Mouse (Mus musculus): ENCODE data around the gene Gapdh. TPM values are rescaled to one million over a fixed set of nuclear protein-coding genes. Genes with fewer than 3 reads are reported as not detected.

Gapdh gene
- polyA plus RNA-seq, 1 experiment from 2014 or later = 1,452 TPM

DNA sequence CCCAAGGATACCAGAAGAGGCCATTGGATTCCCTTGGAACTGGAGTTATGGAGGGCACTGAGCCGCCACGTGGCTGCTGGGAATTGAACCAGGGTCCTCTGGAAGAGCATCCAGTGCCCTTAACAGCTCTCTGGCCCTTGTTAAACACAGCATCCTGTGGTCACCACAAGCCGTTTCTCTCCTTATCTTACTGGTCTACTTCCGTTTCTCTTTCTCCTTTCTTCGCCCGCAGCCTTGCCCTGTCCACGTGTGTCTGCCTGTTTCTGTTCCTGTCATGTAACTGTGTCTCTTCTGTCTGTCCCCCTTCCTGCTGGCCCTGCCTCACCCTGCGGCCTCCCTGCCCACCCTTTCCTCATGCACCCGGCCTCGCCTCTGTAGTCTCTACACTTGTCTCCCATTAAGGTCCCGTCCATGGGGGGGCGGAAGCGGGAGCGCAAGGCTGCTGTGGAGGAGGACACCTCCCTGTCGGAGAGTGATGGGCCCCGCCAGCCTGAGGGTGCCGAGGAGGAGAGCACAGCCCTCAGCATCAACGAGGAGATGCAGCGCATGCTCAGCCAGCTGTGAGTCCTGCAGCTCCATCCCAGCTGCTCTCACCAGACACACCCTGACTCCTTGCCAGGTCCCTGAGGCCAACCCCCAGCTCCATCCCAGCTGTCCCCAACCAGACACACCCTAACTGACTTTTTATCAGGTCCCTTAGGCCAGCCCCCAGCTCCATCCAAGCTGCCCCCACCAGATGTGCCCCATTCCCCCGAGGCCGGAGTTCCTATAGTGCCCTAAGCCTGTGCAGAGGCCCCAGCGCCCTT lies 13.9 kb downstream of the Gapdh start:
- no peak for DNase-seq (ENCODE audit: low spot score)

DNA sequence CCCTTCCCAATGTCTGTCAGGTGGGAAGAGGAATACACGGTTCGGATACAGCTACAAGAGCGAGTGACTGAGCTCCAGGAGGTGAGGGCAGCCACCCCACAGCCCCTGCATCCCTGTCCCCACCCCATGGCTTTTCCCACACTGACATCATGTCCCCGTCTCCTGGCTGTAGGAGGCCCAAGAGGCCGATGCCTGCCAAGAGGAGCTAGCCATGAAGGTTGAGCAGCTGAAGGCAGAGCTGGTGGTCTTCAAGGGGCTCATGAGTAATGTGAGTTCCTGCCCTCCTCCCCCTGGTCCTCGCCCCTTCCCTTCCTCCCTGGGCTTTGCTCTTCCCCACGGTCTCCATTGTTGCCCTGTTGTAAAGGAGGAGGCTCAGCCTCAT lies 16.7 kb downstream of the Gapdh start:
- no peak for DNase-seq (ENCODE audit: low spot score)

- DNase-seq (ENCODE audit: low spot score) = no peak
Measured at GRCm38 (mm10) chr6:125148926-125149568, 17.2 kb downstream of the Gapdh start.

DNA sequence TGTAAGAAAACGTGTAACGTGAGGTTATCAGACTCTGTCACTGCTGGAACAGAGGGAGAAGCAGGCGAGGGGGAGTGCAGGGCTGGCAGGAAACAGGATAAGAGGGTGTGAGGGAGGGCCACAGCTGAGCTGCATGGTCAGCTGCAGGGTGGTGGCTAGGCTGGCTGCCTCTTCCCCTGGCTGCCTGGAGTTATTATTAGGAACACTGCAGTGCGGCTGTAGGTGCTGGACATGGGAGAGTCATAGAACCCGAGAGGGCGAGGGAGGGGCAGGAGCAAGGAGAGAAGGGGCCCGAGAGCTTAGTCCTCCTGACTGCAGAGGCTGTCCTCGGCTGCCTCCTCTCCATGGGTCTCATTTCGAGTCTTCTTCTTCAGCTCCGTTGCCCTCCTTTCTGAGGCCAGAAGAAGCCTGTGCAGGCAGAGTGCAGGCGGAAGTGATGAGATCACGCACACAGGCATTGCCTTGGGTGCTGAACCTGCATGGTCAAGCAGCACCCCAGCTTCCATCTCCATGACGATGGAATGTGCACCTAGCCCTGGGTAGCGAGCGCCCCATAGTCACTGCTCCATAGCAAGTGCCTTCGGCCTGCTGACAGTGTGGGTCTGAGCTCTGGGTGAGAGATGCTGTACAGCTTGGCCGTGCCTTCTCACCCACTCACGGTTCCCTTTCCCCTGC lies 17.9 kb downstream of the Gapdh start:
- DNase-seq (ENCODE audit: low spot score) = no peak

- DNase-seq (ENCODE audit: low spot score) = no peak
Measured at GRCm38 (mm10) chr6:125147329-125147728, 18.9 kb downstream of the Gapdh start.

- DNase-seq (ENCODE audit: low spot score) = no peak
Measured at GRCm38 (mm10) chr6:125146797-125147196, 19.5 kb downstream of the Gapdh start.

DNA sequence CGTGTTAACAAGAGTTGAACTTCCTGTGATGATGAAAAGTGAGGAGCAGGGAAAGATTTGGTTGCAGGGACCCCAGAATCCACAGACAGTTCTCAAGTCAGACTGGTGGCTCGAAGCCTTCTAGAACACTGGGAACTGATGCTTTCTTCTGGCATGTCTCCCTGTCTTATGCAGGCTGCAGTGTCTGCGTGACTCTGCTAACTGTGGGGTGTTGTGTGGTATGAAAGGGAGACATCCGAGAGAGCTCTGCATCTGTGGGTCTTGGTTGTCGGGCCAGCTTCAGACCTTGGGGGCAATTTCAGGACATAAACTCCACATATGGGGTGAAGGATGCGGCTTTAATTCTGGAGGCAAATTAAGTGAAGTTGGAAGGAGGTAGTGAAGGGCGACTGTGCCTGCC lies 20.1 kb downstream of the Gapdh start:
- no peak for DNase-seq (ENCODE audit: low spot score)

DNA sequence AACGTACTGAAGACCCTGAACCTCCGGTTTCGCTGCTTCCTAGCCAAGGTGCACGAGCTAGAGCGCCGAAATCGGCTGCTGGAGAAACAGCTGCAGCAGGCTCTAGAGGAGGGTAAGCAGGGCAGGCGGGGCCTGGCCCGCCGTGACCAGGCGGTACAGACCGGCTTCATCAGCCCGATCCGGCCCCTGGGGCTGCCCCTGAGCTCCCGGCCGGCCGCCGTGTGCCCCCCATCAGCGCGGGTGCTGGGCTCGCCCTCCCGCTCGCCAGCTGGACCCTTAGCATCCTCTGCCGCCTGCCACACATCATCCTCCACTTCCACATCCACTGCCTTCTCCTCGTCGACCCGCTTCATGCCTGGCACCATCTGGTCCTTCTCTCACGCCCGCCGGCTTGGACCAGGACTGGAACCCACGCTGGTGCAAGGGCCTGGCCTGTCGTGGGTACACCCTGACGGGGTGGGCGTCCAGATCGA lies 20.8 kb downstream of the Gapdh start:
- no peak for DNase-seq (ENCODE audit: low spot score)

DNA sequence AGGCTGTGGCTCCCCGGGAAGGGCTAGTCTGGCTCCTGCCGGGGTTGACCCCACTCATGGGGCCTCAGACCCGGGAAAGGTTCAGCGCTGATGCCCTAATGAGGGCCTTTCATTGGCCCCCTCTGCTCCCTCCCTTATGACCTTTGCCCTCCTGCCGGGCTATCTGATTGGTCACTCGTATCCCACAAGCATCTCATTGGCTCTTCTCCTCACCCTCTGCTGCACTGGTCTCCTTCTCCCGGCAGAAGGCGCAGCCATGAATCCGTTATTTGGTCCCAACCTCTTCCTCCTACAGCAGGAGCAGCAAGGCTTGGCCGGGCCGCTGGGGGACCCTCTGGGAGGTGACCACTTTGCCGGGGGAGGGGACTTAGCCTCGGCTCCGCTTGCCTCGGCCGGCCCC lies 21.3 kb downstream of the Gapdh start, which contains the start of gene Iffo1:
Gene Iffo1, plus strand, starts transcription at position 241 of the 400 bp plus-strand sequence.
- DNase-seq (ENCODE audit: low spot score) = peak; percentile 87

DNA sequence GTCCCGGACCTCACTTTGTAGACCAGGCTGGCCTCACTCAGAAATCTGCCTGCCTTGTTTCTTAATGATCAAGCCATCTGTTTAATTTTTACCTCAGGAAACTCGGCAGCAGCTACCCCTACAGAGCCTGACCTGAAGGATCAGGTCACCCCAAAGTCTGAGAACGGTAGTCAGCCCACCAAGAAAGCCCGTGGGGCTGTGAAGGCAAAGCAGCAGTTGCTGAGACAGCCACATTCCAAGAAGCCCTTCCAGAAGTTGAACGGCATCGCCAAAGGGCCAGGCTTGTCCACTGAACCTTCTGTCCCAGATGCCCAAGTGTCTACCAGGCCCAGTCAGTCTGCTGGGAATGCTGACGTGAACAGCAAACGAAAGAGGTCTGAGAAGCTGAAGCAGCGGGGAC lies 22.4 kb downstream of the Gapdh start:
- no peak for DNase-seq (ENCODE audit: low spot score)

DNA sequence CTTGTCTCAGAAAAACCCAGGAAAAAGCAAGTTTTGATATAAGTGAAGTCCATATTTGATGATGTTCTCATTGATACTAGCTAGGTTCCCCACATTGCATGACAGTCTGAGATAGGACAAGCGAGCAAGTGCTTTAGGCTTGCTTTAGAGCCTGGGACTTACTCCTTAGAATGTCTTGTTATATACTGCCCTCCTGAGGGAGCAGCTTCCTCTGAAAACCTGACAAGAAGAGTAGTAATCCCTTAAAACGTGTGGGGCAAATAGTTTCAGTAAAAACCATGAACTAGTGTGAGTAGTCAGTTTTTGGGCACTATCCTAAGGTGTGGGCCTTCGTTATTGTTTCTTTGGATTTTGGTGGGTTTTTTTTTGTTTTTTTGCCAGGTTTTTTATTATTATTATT lies 23.1 kb downstream of the Gapdh start:
- no peak for DNase-seq (ENCODE audit: low spot score)

GRCm38 (mm10) chr6:125142436-125142835 lies 23.8 kb downstream of the Gapdh start:
- no peak for DNase-seq (ENCODE audit: low spot score)

DNA sequence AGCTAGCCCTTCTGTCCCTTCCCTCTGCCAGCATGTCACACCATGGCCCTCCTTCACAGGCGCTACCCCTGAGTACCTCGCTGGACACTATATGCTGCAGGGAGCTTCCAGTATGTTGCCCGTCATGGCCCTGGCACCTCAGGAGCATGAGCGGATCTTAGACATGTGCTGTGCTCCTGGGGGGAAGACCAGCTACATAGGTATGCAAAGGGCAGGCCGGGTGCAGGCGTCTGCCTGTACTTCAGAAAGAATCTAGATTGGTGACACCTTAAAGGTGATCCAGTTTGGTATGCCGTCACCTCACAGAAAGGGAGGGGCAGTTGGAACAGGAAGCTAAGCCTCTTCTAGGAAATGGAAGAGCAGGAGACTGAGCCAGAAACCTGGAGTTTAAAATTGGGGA lies 26.5 kb downstream of the Gapdh start:
- no peak for DNase-seq (ENCODE audit: low spot score)

DNA sequence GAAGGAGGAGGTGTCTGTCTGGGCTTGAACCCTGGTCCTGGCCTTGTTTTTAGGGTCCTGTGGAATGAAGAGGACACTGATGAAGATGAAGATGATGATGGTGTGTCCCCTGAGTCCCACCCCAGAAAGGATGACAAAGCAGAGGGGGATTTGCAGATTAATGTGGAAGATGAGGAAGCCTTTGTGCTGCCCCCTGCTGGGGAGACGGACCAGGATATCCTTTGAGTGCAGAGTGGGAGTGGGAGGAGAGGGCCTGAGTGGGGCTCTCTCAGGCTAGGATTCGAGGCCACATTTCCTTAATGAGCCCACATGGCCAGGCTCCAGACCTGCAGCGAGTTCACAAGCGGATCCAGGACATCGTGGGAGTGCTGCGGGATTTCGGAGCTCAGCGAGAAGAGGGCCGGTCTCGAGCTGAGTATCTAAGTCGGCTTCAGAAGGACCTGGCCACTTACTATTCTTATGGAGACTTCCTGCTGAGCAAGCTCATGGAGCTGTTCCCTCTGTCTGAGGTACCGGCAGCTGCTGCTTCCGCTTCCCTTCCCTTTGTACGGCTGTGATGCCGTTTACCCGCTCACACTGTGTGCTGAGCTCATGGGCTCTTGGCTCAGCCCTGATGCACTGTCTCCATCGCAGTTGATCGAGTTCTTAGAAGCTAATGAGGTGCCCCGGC lies 29.1 kb downstream of the Gapdh start:
- DNase-seq (ENCODE audit: low spot score) = peak; percentile 58

DNA sequence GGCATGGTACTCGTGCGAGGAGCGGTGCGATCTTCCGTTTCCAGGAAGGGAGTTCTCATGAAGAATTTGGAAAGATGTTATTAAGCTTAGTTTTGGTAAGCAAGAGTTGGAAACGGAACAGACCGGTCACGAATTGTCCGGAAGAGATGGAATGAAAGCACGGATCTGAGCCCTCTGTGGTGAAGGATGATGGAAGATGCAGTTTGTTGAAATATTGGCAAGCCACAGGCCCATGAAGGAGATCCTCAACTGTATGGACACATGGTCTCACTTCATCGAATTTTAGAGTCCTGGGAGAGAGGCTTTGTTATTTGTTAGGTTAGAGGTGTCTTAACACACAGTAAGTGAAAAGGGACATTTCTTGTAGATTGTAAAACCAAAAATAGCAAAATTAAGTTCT lies 33.8 kb downstream of the Gapdh start:
- DNase-seq (ENCODE audit: low spot score) = no peak

DNA sequence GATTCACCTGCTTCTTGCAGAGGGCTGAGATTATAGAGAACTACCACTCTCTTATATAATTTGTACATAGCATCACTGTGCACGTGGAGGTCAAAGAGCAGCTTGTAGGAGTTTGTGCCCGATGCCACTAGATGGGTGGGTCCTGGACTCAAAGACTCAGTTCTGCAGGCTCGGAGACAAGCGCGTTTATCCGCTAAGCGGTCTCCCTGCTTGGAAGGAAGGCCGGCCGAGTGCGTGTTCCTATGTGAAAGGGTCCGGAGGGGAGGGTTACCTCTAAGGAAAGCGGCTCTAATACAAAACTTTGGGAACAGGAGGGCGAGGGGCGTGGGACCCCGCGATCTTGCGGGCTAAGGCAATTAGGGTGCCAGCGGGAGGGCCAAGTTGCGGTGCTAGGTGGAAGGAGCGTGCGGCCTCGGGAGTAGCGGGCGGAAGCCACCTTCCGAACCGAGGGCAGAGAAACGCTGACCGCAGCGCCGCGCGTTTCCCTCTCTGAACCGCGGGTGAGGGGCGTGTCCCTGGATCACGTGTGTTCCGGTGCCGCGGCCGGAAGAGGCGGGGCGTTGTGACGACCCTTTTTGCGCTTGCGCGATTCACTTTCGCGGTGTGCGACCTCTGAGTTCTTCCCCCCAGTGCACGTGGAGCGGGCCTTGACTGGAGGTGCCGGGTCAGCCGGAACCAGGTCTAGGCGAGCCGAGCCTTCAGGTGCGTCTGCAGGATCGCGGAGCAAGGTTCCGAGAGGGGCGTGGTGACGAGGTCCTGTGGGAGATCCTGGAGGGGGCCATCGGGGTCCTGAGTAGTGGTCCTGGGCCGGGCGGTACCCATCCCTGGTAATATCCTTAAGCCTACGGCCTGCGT lies 34.7 kb downstream of the Gapdh start, which contains the start of gene Nop2:
Gene Nop2, plus strand, starts transcription at position 608 of the 855 bp plus-strand sequence.
- peak; percentile 96 for DNase-seq (ENCODE audit: low spot score)

GRCm38 (mm10) chr6:125129710-125130402 lies 36.4 kb downstream of the Gapdh start:
- peak; percentile 45 for DNase-seq (ENCODE audit: low spot score)

DNA sequence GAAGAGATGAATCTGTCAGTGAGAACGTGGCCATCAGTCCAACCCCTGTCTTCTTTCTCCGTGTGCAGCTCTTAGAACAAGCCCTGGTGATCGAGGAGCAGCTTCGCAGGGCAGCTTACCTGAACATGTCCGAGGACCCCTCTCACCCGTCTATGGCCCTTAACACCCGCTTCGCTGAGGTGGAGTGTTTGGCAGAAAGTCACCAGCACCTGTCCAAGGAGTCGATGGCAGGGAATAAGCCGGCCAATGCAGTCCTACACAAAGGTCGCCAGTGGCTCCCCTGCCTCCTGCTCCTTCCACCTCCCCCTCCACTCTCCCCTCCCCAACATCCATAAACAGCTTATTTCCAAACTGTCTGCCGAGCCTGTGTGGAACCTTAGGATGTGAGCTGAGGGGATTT lies 37.5 kb downstream of the Gapdh start:
- no peak for DNase-seq (ENCODE audit: low spot score)

DNA sequence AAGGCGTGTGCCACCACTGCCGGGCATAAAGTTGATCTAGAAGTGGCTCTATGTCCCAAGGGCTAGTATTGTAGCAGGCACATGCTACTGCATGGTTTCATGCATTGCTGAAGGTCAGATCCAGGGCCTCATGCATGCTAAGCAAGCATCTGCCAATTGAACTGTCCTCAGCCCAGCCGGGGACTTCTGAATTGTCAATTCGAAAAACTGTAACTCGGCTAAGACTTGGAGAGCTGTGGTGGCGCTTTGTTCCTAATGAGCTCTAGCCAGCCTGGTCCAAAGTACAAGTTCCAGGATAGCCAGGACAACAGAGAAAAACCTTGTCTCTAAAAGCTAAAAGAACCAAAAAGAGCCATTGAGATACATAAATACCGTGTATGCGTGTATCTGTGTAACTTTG lies 46.9 kb downstream of the Gapdh start:
- DNase-seq (ENCODE audit: low spot score) = no peak

- no peak for DNase-seq (ENCODE audit: low spot score)
Measured at GRCm38 (mm10) chr6:125112553-125112952, 53.7 kb downstream of the Gapdh start.

All from thymus, postnatal 0 days (tissue).